In genomic region chr13:99764764-99765163, GRCm38 (mm10) we compare ENCODE assay signal across 11 mouse cellular contexts.
"Had no signal": no experiment of that assay in that cellular context is flagged by ENCODE, and none has a peak within 500 bp of the region (broad histone marks: within the 10 kb centered on the region; RNA-seq: fewer than 3 reads in every experiment).

No protein-coding gene starts in this region.

- H3K4me2 ChIP-seq: midbrain, embryonic 13.5 days; stomach, embryonic 15.5 days had no signal

- H3K4me3 ChIP-seq: left cerebral cortex, adult 2 months; midbrain, embryonic 13.5 days; stomach, embryonic 15.5 days had no signal

- DNase-seq: kidney, adult 8-10 months; kidney, postnatal 25 days; right cerebral cortex, postnatal 14 days; thymus, adult 2 months; thymus, postnatal 36 days had no signal

- H3K36me3 ChIP-seq: midbrain, embryonic 13.5 days; stomach, embryonic 15.5 days had no signal

- H3K27me3 ChIP-seq: midbrain, embryonic 13.5 days; stomach, embryonic 15.5 days had no signal

- H3K9me3 ChIP-seq: midbrain, embryonic 13.5 days; stomach, embryonic 15.5 days had no signal

- H3K27ac ChIP-seq: left cerebral cortex, adult 2 months; macrophage; stomach, embryonic 15.5 days had no signal

- H3K4me1 ChIP-seq: stomach, embryonic 15.5 days had no signal

- H3K9ac ChIP-seq: midbrain, embryonic 13.5 days; stomach, embryonic 15.5 days had no signal

- ATAC-seq: inflammation-experienced regulatory T-cells, adult 6 months; intestine, postnatal 0 days had no signal
